Mouse (Mus musculus) midbrain, embryonic 13.5 days (tissue): Measurements from ENCODE around the gene Pitx1. TPM values are rescaled to one million over a fixed set of nuclear protein-coding genes. Genes with fewer than 3 reads are reported as not detected.
A peak's percentile ranks its signal among the peaks of the same experiment; 100 is the strongest.

ENCODE experiments used
- ATAC-seq: fragments of 200-750 bp; cut with Nextera tagmentation; 2 replicates; pipeline ENCODE4 v1.8.0; 2017; ENCODE audit warnings: mild to moderate bottlenecking, moderate TSS enrichment, moderate library complexity
- H3K27ac ChIP-seq: fragments of 300-500 bp; sonication (generic); 2 replicates; pipeline ENCODE4 v1.5.1; 2015; ENCODE audit warnings: inconsistent platforms, mild to moderate bottlenecking, moderate library complexity
- H3K27me3 ChIP-seq: fragments of 300-500 bp; sonication (generic); 2 replicates; pipeline ENCODE4 v1.6.1; 2015; ENCODE audit warnings: mild to moderate bottlenecking, inconsistent platforms
- H3K36me3 ChIP-seq: fragments of 300-500 bp; sonication (generic); 2 replicates; pipeline ENCODE4 v1.6.1; 2015; ENCODE audit warnings: mild to moderate bottlenecking, inconsistent platforms
- H3K4me1 ChIP-seq: fragments of 300-500 bp; sonication (generic); replicated peaks from 2 replicates; pipeline ENCODE4 v1.6.1; 2015; ENCODE audit warnings: inconsistent platforms
- H3K4me2 ChIP-seq: fragments of 300-500 bp; sonication (generic); replicated peaks from 2 replicates; pipeline ENCODE4 v1.6.1; 2015; ENCODE audit warnings: moderate library complexity, mild to moderate bottlenecking, inconsistent platforms
- H3K4me3 ChIP-seq: fragments of 300-500 bp; sonication (generic); replicated peaks from 2 replicates; pipeline ENCODE4 v1.5.1; 2015; ENCODE audit warnings: mild to moderate bottlenecking, inconsistent platforms
- H3K9ac ChIP-seq: fragments of 300-500 bp; sonication (generic); replicated peaks from 2 replicates; pipeline ENCODE4 v1.6.1; 2015; ENCODE audit warnings: mild to moderate bottlenecking, inconsistent platforms
- H3K9me3 ChIP-seq: fragments of 300-500 bp; sonication (generic); 2 replicates; pipeline ENCODE4 v1.6.1; 2016; ENCODE audit warnings: mild to moderate bottlenecking, inconsistent platforms
- WGBS: fragments of 180-500 bp; shearing (Covaris S2); methylation state at CpG from one replicate; pipeline ENCODE4 v1.1.7; 2015; 5-methylcytosine and 5-hydroxymethylcytosine counted together
- polyA plus RNA-seq: library from polyadenylated mRNA; unstranded; fragments of >200 nt; fragmentation: Nextera tagmentation; extraction: Ambion mirVana; gene quantifications from 2 replicates; pipeline ENCODE4 v1.2.1, GENCODE M21; 2015

Pitx1 gene
- polyA plus RNA-seq, 1 experiment from 2014 or later = 1.5 TPM

DNA sequence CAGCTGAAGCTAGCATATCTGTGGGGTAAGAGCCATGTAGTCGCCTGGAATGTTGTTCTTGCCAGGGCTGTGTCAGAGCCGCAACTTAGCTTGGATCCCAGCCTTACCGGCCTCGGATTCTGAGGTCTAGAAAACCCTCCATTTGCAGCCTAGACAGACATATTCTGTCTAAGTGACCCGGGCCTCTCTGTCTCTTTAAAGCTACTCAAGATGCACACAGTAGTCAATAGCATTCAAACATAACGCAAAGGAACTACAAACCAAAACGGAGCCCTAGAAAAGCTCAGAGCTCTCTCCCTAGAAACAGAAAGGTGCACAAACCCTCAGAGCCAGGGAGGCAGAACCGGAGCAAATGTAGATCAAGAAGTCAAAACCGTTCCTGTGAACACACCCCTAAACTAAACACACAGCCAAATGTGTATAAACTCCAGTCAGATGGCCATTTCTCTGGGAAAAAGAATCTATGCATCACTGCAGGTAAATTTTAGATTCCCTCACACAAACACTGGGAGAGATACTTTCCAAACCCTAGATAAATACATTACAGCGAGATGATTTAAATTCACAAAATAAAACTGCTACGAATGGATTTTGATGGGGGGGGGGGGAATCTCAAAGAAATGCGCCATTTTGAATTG is 6.9 kb downstream of the Pitx1 start:
- H3K4me3 ChIP-seq = no peak overlapping the region
- H3K9ac ChIP-seq = no peak overlapping the region
- ATAC-seq = no peak
- H3K9me3 ChIP-seq = no peaks in the 10 kb centered on the region
- H3K27me3 ChIP-seq = peaks cover 93% of the 10 kb centered on the region
- no peak overlapping the region for H3K4me2 ChIP-seq
- 2% methylated on average over 12 of the region's 12 CpGs for WGBS
- no peaks in the 10 kb centered on the region for H3K36me3 ChIP-seq
- peaks cover 33% of the 10 kb centered on the region for H3K4me1 ChIP-seq
- no peak overlapping the region for H3K27ac ChIP-seq

DNA sequence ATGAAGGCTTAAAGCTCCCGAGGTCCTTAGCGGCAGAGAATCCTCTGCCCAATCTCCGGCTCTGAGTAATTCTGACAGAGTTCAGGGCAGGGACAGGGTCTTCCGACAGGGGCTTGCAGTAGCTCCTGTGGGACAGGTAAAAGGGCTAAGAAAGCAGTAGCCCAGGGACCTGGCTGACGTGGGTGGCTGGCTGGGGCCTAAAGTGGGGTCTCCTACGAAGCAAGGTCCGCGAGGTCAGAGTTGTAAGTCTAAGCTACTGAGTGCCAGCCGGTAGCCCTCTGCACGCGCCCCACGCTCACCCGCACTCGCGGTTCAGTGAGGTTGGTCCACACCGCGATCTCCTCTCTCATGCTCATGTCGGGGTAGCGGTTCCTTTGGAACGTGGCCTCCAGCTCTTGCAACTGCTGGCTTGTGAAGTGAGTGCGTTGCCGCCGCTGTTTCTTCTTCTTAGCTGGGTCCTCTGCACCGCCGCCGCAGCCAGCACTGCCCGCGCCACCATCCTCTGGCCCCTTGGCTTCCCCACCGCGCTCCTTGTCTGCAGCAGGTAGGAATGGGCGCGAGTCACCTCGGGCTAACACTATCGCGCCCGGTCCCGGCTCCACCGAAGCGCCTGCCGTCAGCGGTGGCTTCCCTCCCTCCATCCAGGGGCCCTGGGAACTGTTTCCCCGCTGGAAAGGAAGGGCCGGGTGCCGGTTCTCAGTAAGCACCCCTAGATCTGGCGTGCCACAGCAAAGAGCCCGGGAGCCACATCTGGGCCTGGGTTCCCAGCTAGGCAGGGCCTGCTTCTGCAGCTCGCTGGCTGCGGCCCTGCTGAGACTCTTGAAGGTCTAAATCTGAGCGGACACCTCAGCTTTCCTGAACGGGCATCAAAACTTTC is 7.6 kb downstream of the Pitx1 start:
- Histone ChIP-seq H3K9ac (no peak overlapping the region), H3K4me1 (peaks cover 33% of the 10 kb centered on the region), H3K4me2 (no peak overlapping the region), H3K4me3 (peak overlapping the region; percentile 6; the same call in 1 of the 2 replicates), H3K27me3 (peaks cover 93% of the 10 kb centered on the region), H3K9me3 (no peaks in the 10 kb centered on the region), H3K27ac (no peak overlapping the region), H3K36me3 (no peaks in the 10 kb centered on the region)
- under 1% methylated on average over 50 of the region's 50 CpGs for WGBS
- ATAC-seq = no peak

GRCm38 (mm10) chr13:55827679-55828140 is 8.3 kb downstream of the Pitx1 start:
- no peak for ATAC-seq
- H3K9me3 ChIP-seq = no peaks in the 10 kb centered on the region
- H3K27ac ChIP-seq = no peak overlapping the region
- no peak overlapping the region for H3K9ac ChIP-seq
- peak overlapping the region; percentile 6; the same call in 1 of the 2 replicates for H3K4me3 ChIP-seq
- peaks cover 33% of the 10 kb centered on the region for H3K4me1 ChIP-seq
- H3K4me2 ChIP-seq = no peak overlapping the region
- no peaks in the 10 kb centered on the region for H3K36me3 ChIP-seq
- under 1% methylated on average over 6 of the region's 6 CpGs for WGBS
- peaks cover 93% of the 10 kb centered on the region for H3K27me3 ChIP-seq

DNA sequence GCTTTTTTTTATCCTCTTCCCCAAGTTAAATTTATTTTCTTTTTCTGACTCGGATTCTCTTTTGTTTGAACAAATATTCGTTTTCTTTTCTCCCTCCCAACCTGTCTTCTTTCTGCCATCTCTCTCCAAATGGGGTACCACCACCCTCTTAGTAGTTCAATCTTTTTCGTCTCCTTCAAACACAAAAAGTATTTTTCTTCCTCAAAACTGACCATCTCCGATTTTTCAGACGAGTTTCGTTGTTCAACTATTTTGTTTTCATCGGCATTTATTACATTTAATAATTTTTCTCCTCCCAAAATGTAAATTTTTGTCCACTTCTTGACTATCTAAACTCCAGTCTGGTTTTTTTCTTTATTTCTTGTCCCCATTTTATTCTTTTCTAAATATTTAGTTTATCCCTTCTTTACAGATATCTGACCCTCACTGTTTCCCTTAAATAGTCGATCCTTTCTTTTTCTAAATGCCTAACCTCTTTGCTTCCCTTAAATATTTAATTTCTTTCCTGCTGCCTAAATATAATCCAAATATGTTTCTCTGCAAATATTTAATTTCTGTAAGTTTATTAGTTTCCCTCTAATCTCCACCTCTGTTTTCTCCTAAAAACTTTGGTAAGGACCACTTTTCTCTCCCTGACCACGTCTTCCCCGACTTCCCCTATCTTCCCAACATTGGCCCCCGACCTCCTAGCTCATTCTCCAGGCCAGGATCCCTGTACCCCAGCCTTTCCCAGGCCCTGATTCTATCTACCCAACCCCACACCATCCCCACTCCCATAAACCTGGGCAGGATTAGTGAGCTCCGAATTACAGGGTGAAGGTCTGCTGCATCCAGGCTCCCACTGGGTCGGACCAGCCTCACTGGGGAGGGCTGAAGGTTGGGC is 9.0 kb downstream of the Pitx1 start:
- 2% methylated on average over 13 of the region's 13 CpGs for WGBS
- Histone ChIP-seq H3K4me1 (peaks cover 32% of the 10 kb centered on the region), H3K4me3 (no peak overlapping the region), H3K9me3 (no peaks in the 10 kb centered on the region), H3K4me2 (no peak overlapping the region), H3K36me3 (no peaks in the 10 kb centered on the region), H3K27me3 (peaks cover 93% of the 10 kb centered on the region), H3K27ac (no peak overlapping the region), H3K9ac (no peak overlapping the region)
- ATAC-seq = no peak

DNA sequence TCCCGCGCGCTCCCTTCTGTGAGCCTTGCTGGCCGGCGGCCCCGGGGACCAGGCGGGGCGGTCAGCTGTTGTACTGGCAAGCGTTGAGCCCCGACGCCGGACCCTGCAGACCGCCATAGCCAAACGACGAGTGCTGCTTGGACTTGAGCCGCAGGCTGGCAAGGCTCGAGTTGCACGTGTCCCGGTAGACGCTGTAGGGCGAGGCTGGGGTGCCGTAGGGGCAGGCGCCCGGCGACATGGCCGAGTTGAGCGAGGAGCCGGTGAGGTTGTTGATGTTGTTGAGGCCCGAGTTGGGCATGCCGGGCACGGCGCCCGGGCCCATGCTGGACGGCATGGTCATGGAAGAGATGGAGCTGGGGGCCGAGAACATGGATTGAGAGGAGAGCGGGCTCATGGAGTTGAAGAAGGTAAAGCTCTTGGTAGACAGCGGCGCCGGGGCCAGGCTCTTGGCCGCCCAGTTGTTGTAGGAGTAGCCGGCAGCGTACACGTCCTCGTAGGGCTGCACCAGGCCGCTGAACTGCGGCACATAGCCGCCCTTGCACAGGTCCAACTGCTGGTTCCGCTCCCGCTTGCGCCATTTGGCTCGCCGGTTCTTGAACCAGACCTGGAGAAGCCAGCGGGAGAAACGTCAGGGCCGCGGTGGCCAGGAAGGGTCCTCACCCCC is 9.9 kb downstream of the Pitx1 start:
- Histone ChIP-seq H3K4me1 (peaks cover 23% of the 10 kb centered on the region), H3K4me3 (0 out of 2 replicates have a peak overlapping the region, but pooled peaks have one; percentile 4), H3K27ac (no peak overlapping the region), H3K36me3 (no peaks in the 10 kb centered on the region), H3K9ac (no peak overlapping the region), H3K4me2 (no peak overlapping the region), H3K9me3 (no peaks in the 10 kb centered on the region), H3K27me3 (peaks cover 93% of the 10 kb centered on the region)
- ATAC-seq = no peak
- 1% methylated on average over 54 of the region's 56 CpGs for WGBS

- H3K4me1 ChIP-seq = peaks cover 14% of the 10 kb centered on the region
- no peaks in the 10 kb centered on the region for H3K9me3 ChIP-seq
- peak overlapping the region; percentile 4; the same call in 1 of the 2 replicates for H3K4me3 ChIP-seq
- H3K4me2 ChIP-seq = peak overlapping the region; percentile 0; the same call in 1 of the 2 replicates
- no peak overlapping the region for H3K9ac ChIP-seq
- H3K27me3 ChIP-seq = peaks cover 92% of the 10 kb centered on the region
- peak; percentile 48 for ATAC-seq
- no peaks in the 10 kb centered on the region for H3K36me3 ChIP-seq
- under 1% methylated on average over 32 of the region's 32 CpGs for WGBS
- H3K27ac ChIP-seq = no peak overlapping the region
Observed at GRCm38 (mm10) chr13:55825245-55825681, 10.7 kb downstream of the Pitx1 start.

GRCm38 (mm10) chr13:55824151-55824945 is 11.6 kb downstream of the Pitx1 start:
- H3K9ac ChIP-seq = no peak overlapping the region
- H3K4me3 ChIP-seq = no peak overlapping the region
- WGBS = 9% methylated on average over 10 of the region's 10 CpGs
- ATAC-seq = no peak
- H3K27ac ChIP-seq = no peak overlapping the region
- H3K4me1 ChIP-seq = peaks cover 12% of the 10 kb centered on the region
- H3K4me2 ChIP-seq = no peak overlapping the region
- H3K36me3 ChIP-seq = no peaks in the 10 kb centered on the region
- H3K27me3 ChIP-seq = peaks cover 89% of the 10 kb centered on the region
- no peaks in the 10 kb centered on the region for H3K9me3 ChIP-seq

- Histone ChIP-seq H3K4me1 (peaks cover 10% of the 10 kb centered on the region; the same call in 1 of the 2 replicates), H3K9ac (no peak overlapping the region), H3K9me3 (no peaks in the 10 kb centered on the region), H3K27me3 (peaks cover 72% of the 10 kb centered on the region), H3K27ac (no peak overlapping the region), H3K4me3 (no peak overlapping the region), H3K4me2 (no peak overlapping the region), H3K36me3 (no peaks in the 10 kb centered on the region)
- 56% methylated on average over 5 of the region's 5 CpGs for WGBS
- no peak for ATAC-seq
Observed at GRCm38 (mm10) chr13:55822499-55822898, 13.5 kb downstream of the Pitx1 start.

DNA sequence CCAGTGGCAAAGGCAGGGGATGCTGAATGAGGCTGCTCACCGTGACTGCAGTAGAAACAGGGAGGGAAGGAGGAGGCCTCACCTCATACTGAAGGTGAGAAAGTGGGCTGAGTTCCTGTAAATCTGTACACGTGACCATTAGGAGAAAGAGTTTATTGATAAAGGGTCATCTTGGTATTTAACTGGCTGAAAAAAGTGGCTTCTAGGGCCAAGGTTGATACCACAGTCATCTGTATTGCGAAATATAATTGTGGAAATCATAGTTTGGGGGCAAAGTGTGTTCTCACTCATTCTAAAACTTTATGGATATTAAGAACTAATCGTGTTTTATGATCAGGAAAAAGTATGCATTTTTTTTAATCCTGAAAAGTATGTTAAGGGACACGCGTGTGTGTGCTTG is 21.2 kb downstream of the Pitx1 start:
- Histone ChIP-seq H3K9ac (no peak overlapping the region), H3K36me3 (no peaks in the 10 kb centered on the region), H3K27ac (no peak overlapping the region), H3K27me3 (peaks cover 12% of the 10 kb centered on the region; the same call in 1 of the 2 replicates), H3K4me2 (no peak overlapping the region), H3K4me3 (no peak overlapping the region), H3K4me1 (0 out of 2 replicates have a peak, but pooled peaks cover 4% of the 10 kb centered on the region), H3K9me3 (no peaks in the 10 kb centered on the region)
- ATAC-seq = no peak
- WGBS = 86% methylated on average over 6 of the region's 6 CpGs

GRCm38 (mm10) chr13:55813490-55814016 is 22.4 kb downstream of the Pitx1 start:
- Histone ChIP-seq H3K36me3 (no peaks in the 10 kb centered on the region), H3K27me3 (peaks cover 7% of the 10 kb centered on the region; the same call in 1 of the 2 replicates), H3K27ac (no peak overlapping the region), H3K9ac (no peak overlapping the region), H3K4me1 (no peaks in the 10 kb centered on the region), H3K9me3 (no peaks in the 10 kb centered on the region), H3K4me2 (no peak overlapping the region), H3K4me3 (no peak overlapping the region)
- no peak for ATAC-seq
- 69% methylated on average over 5 of the region's 5 CpGs for WGBS
